Mouse (Mus musculus): ENCODE measurements around the gene Hsf5.

Gene Hsf5

DNA sequence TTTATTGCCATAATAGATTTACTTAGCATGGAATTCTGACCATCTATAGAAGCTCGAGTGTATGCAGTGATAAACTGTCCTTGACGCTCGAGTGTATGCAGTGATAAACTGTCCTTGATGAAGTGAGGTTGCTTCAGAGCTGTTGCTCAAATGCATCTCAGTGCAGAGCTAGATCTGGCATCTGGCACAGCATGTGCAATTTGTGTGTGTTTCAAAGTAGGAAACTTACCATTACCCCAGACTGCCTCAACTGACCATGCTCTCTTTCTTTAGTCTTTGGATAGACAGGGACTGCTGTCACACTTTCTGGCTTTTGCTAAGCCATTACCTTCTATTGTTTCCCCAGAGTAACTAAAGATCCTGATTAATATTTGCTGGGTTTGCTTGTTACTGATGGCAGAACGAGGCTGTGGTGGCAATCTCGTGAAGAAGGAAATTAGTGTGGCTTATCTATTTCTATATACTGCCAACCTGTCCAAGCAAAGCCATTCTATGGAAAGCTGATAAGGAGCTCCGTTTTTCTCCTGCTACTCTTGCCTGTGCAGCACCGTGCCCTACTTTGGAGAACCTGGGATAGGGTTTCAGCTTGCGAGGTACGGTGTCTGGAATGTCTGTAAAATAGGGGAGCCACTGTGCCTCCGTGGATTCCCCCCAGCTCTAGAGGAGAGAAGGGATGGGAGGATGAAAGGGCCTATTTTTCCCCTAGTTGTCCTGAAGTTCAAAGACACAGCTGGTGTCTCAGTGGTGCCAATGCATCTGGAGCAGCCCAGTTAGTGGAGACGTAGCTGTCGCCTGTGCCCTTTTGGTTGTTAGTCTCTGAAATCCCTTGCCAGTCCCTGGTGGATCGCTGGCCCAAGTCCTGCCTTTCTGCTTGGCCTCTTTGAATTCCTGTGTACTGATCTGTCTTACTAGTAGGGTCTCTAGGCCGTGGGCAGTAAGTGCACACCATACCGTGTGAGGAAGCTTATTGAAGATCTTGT, 70.6 kb downstream of the Hsf5 start:
- no peak for DNase-seq (ENCODE audit: low read depth, low spot score)

DNA sequence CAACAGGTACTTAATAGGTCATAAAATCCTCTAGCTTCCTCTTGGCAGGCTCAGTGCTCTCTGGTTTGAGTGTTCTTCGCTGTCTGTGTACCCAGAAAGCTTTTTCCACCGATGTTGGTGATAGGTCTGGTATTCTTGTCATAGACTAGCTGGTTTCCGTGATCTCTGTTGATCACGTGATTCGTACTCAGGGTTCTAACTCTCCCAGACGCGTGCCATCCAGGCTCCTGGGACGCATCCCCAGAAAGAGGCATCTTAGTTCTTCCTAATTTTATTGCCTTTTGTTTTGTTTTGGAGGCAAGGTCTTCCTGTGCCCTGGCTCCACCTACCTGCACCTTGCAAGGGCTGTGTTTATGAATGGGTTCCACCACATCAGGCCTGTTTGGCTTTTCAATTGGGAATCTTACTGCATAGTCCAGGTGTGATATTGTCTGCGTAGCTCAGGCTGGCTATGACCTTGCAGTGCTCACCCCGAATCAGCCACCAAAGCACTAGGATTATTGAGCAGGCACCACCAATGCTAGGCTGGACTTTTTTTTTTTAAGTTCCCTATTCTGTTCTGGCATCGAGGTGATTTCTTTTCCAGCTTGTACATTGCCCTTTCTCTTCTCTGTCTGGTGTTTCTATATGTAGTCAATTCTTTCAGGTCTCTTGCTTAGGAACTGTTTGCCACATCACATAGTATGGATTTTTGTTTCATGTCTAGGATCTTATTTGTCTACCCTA, 71.7 kb downstream of the Hsf5 start:
- DNase-seq (ENCODE audit: low read depth, low spot score), result no peak

DNA sequence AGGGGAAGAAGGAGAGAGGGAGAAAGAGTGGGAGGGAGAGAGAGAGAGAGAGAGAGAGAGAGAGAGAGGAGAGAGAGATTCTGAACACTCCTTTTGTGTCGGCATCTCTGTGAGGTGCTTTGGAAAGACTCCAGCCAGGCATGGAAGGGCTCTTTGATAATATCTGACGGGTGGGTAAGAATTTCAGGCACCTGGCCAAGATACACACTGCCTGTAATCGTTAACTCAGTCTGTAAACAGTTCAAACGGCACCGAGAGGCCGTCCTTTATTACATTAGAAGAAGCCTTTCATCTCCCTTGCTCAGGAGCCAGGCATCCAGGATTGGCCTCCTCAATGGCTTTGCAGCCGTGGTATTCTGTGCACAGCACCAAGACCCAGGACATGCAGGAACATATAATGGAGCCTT, 72.4 kb downstream of the Hsf5 start:
- no peak for DNase-seq (ENCODE audit: low read depth, low spot score)

DNA sequence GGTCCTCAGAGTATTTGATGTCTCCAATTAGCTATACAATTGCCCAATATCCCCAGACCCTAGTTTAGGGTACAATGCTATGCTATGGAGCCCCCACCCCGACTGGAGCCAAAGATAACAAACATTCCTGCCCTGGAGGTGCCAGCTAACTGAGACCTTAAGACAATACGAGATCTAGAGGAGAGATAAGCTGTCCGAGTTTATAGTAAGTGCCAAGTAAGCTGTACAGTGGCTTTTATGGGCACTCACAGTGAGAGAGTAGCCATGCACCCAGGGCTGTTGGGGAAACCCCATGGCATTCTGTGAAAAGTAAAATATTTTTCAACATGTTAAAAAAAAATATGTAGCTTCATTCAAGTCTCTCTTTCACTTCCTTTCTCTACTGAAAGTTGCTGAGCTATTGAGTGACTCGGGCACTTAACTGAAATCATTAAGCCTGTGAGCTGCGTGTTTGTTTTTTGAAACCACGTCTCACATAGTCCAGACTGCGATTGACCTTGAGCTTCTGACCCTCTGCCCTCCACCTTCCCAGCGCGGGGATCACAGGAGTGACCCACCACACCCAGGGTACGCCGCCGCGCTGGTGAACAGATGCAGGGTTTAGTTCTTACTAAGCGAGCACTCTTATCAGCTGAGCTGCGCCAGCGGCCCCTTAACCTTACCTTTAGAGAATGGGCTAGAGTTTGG, 73.2 kb downstream of the Hsf5 start:
- DNase-seq (ENCODE audit: low read depth, low spot score), result no peak

DNA sequence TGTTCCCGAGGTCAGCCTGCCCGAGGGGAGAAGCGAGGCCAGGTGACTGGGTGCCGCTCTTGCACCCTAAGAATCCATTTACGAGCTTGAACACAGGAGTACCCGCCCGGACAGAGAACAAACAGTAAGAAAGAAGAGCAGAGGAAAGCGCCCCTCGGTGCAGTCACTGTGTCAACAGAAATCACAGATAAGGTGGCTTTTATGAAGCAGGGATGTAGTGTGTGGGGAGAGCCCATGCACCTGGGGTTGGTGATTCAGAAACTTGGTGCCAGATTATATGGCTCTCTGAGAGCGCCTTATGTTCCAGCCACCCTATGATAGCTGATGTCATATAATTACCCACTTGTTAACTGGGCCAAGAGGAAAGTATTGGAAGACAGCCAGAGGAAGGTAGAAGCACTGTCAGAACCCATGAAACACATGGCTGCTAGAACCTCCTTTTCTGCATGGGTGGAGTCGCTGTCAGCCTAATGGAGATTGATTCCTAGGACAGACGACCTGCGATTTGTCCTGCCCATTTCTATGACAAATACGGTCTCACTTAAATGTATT, 80.2 kb downstream of the Hsf5 start:
- no peak for DNase-seq (ENCODE audit: low read depth, low spot score)

DNA sequence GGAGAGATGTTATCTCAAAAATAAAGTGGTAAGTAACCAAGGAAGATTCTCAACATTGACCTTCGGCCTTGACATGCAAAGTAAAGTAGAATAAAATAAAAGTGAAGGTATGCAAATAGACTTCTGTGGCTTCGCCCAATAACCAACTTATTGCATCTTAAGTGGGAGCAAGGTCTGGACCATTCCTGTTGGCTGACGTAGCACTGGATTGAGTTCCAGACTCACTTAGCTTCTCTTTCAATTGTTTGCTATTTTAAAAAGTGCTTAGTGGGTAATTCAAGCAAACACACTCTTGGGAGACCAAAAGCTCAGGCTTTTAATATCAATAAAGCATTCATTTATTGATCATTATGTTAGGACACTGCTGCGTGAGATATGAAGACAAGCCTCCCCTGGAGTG, 81.2 kb downstream of the Hsf5 start:
- no peak for DNase-seq (ENCODE audit: low read depth, low spot score)

DNA sequence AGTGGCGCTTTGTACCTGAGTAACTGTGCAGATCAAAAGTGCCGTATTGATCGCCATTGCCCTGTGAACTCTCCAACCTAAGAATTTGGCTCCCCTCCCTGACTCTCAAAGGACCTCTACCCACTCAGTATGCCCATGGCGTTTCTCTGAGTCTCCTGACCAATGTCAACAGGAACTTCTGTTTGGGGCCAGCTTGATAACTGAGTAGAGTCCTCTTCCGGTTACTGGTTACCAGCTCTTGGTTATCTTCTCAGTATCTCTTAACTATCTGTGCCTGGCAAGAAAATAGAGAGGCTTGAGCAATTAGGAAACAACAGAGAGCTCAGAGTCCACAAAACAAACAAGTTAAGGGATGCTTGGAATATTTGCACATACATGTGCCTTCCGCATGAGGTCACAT, 84.1 kb downstream of the Hsf5 start:
- no peak for DNase-seq (ENCODE audit: low read depth, low spot score)

DNA sequence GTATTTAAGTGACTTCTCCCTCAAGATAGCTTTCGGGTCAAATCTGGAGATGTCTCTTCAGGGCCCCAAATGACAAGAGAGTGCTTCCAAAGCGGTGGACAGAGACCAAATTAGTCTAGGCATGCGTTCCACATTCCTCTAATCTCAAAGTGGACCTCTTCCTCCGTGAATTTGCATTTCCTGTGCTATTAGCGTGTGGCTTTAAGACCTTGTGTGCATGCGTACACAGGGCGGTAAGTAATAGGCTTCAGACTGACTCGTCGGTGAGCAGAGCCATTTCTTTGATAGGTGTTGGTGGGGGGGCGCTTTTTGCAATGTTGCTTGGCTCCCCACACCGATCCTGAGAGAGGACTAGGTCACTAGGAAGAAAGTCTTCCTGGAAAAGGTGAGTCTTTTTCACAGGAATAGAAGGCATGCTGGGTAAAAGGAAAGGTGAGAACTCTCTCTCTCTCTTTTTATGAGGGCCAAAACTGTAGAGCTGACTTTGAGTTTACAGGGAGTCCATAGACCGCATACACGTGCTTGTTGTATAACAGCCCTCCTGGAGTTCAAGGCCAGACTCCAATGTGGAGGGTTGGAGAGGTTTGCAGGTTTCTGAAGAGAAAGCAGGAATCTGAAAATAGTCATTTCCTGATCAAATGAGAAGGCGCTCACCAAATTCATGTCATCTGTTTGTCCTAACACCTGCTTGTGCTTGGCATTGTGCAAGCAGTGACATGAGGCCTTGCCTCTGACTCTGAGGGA, 85.1 kb downstream of the Hsf5 start:
- DNase-seq (ENCODE audit: low read depth, low spot score), result no peak

DNA sequence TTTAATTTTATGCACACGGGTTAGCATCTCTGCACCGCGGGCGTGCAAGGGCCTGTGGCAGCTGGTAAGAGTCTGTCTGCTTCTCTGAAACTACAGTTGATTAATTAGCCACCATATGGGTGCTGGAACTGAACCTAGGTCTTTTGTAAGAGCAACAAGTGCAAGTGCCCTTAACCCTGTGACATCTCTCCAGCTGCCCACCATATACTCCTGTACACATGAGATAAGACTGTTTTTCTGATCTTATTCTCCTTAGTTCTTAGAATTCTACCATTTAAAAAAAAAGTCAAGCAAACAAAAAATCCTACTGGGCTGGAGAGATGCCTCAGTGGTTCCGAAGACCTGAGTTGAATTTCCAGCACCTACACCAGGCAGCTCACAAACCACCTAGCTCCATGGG, 86.7 kb downstream of the Hsf5 start:
- DNase-seq (ENCODE audit: low read depth, low spot score), result no peak

DNA sequence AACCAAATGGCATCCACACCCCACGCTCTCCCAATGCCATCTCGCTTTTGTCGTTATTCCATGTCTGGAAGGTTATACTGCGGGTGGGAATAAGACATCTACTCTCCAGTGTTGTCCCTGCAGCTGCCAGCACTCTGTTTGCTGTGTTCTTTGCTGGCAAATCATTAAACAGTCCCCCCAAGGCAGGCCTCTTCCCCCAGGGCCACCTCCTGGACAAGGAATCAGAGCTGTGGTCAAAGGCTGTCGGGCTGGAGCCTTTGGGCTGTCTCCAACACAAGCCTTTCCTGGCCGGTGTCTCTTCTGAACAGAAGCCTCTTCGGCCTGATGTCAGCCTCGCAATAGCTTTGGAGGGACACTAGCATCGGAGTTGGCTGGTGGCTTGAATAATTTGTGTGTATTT, 87.3 kb downstream of the Hsf5 start:
- DNase-seq (ENCODE audit: low read depth, low spot score), result no peak

DNA sequence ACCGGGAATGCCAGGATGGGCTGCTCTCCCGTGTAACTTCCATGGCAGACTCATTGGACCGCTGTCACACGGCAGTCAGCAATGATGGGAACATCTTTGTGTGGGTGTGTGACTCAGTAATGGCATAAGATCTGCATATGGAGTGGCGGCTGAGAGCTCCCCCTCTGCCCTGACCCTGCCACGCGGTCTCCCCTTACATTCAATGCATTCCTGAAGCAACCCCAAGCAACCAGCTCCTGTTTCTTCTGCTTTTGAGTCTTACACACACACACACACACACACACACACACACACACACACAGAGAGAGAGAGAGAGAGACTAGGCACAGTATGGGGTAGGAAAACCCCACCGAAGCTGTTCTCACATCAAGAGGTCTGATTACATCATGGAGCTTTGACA, 90.6 kb downstream of the Hsf5 start:
- no peak for DNase-seq (ENCODE audit: low read depth, low spot score)

DNA sequence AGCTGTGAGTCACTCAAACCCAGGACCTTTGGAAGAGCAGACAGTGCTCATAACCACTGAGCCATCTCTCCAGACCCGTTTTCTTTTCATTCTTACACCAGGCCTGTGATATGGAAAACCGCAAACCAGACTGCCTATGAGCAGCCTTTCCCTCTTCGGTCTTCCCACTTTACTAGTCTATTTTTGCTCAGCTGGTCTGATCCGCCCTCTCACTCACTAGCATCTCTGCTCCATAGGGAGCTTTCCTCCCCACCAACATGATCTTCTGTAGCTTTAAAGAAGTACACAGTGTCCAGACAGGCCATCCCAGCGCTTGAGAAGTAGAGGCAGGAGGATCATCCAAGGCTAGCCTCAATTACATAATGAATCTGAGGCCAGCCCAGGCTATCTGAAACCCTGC, 92.0 kb downstream of the Hsf5 start:
- no peak for DNase-seq (ENCODE audit: low read depth, low spot score)
